Mouse (Mus musculus) liver, adult 2 months (tissue): ENCODE results near the gene Olfr384.

Experiments
- CTCF ChIP-seq: fragments of 200-500 bp; IDR thresholded peaks from 2 replicates; pipeline ENCODE4 v1.5.1; 2011; ENCODE audit warnings: low read depth, low read length, control low read depth
- POLR2A ChIP-seq: fragments of 200-500 bp; IDR thresholded peaks from 2 replicates; pipeline ENCODE4 v1.6.1; 2011; ENCODE audit warnings: low read length, control low read depth; ENCODE audit not compliant: insufficient read depth; ENCODE audit errors: extremely low read depth

DNA sequence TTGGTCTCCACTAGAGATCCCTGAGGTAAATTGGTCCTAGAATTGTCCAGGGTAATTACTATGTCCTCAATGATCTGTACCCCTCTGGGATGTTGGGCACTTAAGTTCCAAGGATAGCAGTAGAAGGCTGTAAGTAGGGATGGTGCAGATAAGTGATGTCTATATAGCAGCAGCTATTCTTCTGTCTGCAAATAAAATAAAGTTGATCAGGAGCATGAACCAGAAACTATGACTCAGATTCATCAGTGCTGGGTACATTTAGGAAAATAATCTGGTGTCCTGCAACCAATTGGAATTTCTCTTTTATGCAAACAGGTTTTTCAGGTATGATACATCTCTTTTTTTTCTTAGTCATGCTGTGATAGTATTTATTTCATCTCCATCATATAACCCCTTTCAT is at the start of gene Olfr384:
- no peak for TF ChIP-seq CTCF
- no peak for TF ChIP-seq POLR2A
